Mouse (Mus musculus) C2C12 (cell line): ENCODE data around the gene Tnfrsf13c. TPM values are rescaled to one million over a fixed set of nuclear protein-coding genes. Genes with fewer than 3 reads are reported as not detected.

Experiments used
- H3K27me3 ChIP-seq: one replicate; pipeline ENCODE4 v1.6.1; 2011; ENCODE audit not compliant: control insufficient read depth, insufficient read depth, insufficient read length
- H3K36me3 ChIP-seq: one replicate; pipeline ENCODE4 v1.6.1; 2011; ENCODE audit not compliant: control insufficient read depth, insufficient read depth
- H3K4me3 ChIP-seq: one replicate; pipeline ENCODE4 v1.5.1; 2011; ENCODE audit warnings: mild to moderate bottlenecking, control low read depth; ENCODE audit not compliant: poor library complexity, insufficient read depth, severe bottlenecking
- H3K79me2 ChIP-seq: one replicate; pipeline ENCODE4 v1.6.1; 2011; ENCODE audit not compliant: control insufficient read depth, insufficient read depth
- H3K79me3 ChIP-seq: one replicate; pipeline ENCODE4 v1.6.1; 2011; ENCODE audit warnings: low read depth, control low read depth
- H3ac ChIP-seq: one replicate; pipeline ENCODE3; 2011; ENCODE audit warnings: low read depth; ENCODE audit not compliant: control insufficient read depth, insufficient read length
- CEBPB ChIP-seq: IDR thresholded peaks from one replicate; pipeline ENCODE4 v1.6.1; 2011; ENCODE audit warnings: low read depth, mild to moderate bottlenecking, control low read depth, moderate library complexity
- CTCF ChIP-seq: IDR thresholded peaks from one replicate; pipeline ENCODE4 v1.5.1; 2011; ENCODE audit not compliant: control insufficient read depth, insufficient read depth, insufficient read length
- FOSL1 ChIP-seq: IDR thresholded peaks from one replicate; pipeline ENCODE4 v1.8.0; 2011; ENCODE audit warnings: mild to moderate bottlenecking, low read length; ENCODE audit not compliant: poor library complexity, insufficient read depth, severe bottlenecking
- MAX ChIP-seq: IDR thresholded peaks from one replicate; pipeline ENCODE4 v1.6.1; 2011; ENCODE audit warnings: mild to moderate bottlenecking, control low read depth
- MYOD1 ChIP-seq: IDR thresholded peaks from one replicate; pipeline ENCODE4 v1.6.1; 2011; ENCODE audit warnings: low read depth; ENCODE audit not compliant: control insufficient read depth, insufficient read length
- MYOG ChIP-seq: IDR thresholded peaks from one replicate; pipeline ENCODE4 v1.6.1; 2011; ENCODE audit not compliant: control insufficient read depth, insufficient read length; ENCODE audit errors: extremely low read depth
- USF1 ChIP-seq: IDR thresholded peaks from one replicate; pipeline ENCODE4 v1.6.1; 2011; ENCODE audit warnings: low read depth, mild to moderate bottlenecking, control low read depth, moderate library complexity
- polyA plus RNA-seq: library from polyadenylated mRNA; unstranded; fragments of >200 nt; fragmentation: generic; extraction: Trizol; gene quantifications from one replicate; pipeline ENCODE4 v1.2.1, GENCODE M21; 2012; ENCODE audit warnings: missing spikeins

Gene Tnfrsf13c
- polyA plus RNA-seq, 1 experiment: 0.16 TPM

DNA sequence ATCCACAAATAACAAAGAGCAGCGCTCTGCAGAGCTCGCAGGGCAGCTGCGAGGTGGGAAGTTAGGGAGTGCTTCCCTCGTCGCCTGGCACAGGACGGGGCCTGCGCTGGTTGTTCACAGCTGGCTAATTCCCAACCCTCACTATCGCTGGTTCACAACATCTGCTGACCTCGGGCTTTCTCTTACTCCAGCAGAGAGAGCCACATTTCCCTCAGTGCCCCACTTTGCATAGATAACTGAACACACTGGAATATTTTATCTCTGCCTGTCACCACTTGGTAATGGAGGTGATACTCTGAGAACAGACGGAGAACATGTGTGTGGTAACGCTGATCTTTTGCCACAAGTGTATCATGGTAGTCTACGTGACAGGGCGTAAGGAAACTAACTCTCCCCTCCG lies 38.0 kb downstream of the Tnfrsf13c start:
- Histone ChIP-seq H3K27me3 (no peaks in the 10 kb centered on the region), H3K36me3 (peaks cover 98% of the 10 kb centered on the region), H3K79me2 (peaks cover 12% of the 10 kb centered on the region), H3K4me3 (no peak overlapping the region), H3K79me3 (peaks cover 1% of the 10 kb centered on the region), H3ac (no peak overlapping the region)
- TF ChIP-seq CTCF (no peak), MYOD1 (no peak), USF1 (no peak), CEBPB (no peak), MYOG (no peak), MAX (no peak), FOSL1 (no peak)

DNA sequence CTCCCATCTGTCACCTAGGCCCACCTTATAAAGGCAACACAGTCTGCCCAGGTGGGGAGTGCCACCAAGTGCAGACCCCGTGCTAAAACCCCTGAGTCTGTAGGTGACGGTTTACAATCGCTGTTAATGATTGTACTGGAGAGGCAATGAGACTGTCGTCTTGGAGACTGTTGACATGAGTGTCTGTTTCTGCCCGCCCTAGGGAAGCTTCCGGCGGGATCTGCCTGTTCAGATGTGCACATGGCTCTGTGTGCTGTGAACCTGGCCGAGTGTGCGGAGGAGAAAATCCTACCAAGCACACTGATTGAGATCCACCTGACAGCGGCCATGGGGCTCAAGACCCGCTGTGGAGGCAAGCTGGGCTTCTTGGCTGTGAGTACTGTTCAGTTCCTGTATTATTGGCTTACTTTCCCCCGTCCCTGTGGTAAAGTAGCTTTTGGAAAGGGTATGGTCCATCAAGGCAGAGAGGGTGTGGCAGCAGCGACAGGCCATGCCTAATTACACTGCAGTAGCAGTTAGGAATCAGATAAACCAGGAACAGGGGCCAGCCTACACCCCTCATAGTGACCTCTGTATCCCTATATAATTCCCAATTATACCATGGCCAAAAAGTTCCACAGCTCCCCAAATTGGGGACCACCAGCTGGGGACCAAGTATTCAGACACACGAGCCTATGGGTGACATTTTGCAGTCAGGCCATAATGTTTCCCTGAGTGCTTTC lies 38.9 kb downstream of the Tnfrsf13c start:
- Histone ChIP-seq H3K79me2 (peaks cover 12% of the 10 kb centered on the region), H3K27me3 (no peaks in the 10 kb centered on the region), H3K4me3 (no peak overlapping the region), H3K36me3 (peaks cover 98% of the 10 kb centered on the region), H3K79me3 (peaks cover 1% of the 10 kb centered on the region), H3ac (no peak overlapping the region)
- TF ChIP-seq CTCF (no peak), FOSL1 (no peak), USF1 (no peak), MYOD1 (no peak), CEBPB (no peak), MYOG (no peak), MAX (no peak)

DNA sequence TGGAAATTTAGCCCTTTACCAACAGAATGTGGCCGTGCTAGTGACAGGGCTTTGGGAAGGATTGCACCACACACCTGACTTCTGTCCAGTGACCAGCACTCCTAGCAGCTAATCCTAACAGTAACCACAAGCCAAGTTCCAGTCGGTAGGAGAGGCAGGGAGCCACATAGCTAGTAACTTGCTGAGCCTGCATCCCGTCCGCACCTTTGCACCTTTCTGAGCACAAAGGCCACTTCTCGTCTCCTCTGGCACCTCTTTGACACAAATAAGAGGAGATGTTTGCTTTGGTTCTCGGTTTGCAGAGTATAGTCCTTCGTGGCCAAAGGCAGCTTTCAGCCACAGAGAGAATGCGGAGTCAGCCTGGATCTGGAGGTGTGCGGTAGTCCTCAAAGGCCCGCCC lies 39.5 kb downstream of the Tnfrsf13c start:
- TF ChIP-seq CEBPB (no peak), USF1 (no peak), CTCF (no peak), FOSL1 (no peak), MYOD1 (no peak), MAX (no peak), MYOG (no peak)
- no peak overlapping the region for H3K4me3 ChIP-seq
- no peak overlapping the region for H3ac ChIP-seq
- H3K79me2 ChIP-seq: peaks cover 7% of the 10 kb centered on the region
- no peaks in the 10 kb centered on the region for H3K27me3 ChIP-seq
- peaks cover 98% of the 10 kb centered on the region for H3K36me3 ChIP-seq
- H3K79me3 ChIP-seq: peaks cover 1% of the 10 kb centered on the region

DNA sequence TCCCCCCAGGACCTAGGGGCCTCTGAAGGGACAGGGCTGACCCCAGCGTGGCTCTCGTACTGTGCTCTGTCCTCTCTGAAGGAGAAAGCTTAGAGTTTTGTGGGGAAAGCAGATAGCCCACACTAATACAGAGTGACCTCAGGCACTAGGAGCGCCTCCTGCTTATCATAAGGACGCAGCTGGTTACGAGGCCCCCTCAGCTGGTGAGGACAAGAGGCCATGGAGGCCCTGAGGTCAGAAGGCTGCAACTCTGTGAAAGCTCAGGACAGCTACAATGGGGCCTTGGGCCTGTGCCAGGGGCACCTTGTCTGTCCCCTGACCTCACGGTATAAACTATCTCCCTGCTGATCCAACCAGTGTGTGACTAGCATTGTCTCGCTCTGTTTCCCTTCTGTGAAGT lies 40.0 kb downstream of the Tnfrsf13c start:
- H3K27me3 ChIP-seq: no peaks in the 10 kb centered on the region
- TF ChIP-seq MAX (no peak), CEBPB (no peak), CTCF (no peak), USF1 (no peak), FOSL1 (no peak), MYOD1 (no peak), MYOG (no peak)
- no peak overlapping the region for H3K4me3 ChIP-seq
- H3K79me3 ChIP-seq: peaks cover 1% of the 10 kb centered on the region
- H3K79me2 ChIP-seq: peaks cover 2% of the 10 kb centered on the region
- H3ac ChIP-seq: no peak overlapping the region
- H3K36me3 ChIP-seq: peaks cover 98% of the 10 kb centered on the region

DNA sequence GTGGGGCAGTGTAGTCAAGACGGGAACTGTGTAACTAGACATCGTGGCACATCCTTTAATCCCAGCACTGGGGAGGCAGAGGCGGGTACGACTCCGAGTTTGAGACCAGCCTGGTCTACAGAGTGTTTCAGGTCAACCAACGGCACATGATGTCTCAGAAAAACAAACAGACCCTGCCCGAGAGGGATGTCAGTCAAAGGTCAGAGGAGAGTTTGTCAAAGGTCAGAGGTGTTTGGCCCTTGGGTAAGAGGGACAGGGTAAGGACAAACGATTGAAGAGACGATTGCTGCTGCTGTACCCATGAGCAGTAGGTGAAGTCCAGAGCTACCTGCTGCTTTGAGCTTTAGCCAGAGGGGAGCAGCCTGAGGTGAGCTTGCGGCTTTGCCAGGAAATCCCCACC lies 40.6 kb downstream of the Tnfrsf13c start:
- Histone ChIP-seq H3K79me2 (no peaks in the 10 kb centered on the region), H3K4me3 (no peak overlapping the region), H3K79me3 (peaks cover 1% of the 10 kb centered on the region), H3K27me3 (no peaks in the 10 kb centered on the region), H3K36me3 (peaks cover 100% of the 10 kb centered on the region), H3ac (no peak overlapping the region)
- TF ChIP-seq CTCF (no peak), MAX (no peak), USF1 (no peak), FOSL1 (no peak), MYOD1 (no peak), MYOG (no peak), CEBPB (no peak)

DNA sequence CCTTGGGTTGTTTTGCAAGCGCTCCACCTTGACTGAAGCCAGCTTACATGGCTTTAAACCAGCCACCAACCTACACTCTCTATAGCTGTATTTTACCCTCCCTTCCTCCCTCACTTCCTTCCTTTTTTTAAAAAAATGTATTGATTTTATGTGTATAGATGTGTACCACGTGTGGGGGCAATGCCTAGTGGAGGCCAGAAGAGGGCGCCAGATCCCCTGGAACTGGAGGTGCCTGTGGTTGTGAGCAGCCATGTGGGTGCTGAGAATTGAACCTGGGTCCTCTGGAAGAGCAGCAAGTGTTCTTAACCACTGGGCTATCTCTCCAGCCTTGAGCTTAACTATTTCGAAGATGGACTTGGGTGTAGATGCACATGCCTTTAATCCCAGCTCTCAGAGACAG lies 41.9 kb downstream of the Tnfrsf13c start:
- H3K79me2 ChIP-seq: no peaks in the 10 kb centered on the region
- H3K27me3 ChIP-seq: no peaks in the 10 kb centered on the region
- TF ChIP-seq CEBPB: no peak
- TF ChIP-seq CTCF: no peak
- no peak for TF ChIP-seq USF1
- TF ChIP-seq FOSL1: no peak
- TF ChIP-seq MYOD1: no peak
- no peak for TF ChIP-seq MAX
- TF ChIP-seq MYOG: no peak
- H3K4me3 ChIP-seq: no peak overlapping the region
- H3K79me3 ChIP-seq: peaks cover 1% of the 10 kb centered on the region
- H3ac ChIP-seq: no peak overlapping the region
- peaks cover 100% of the 10 kb centered on the region for H3K36me3 ChIP-seq
